Mouse (Mus musculus) CH12.LX (cell line): ENCODE measurements around the gene Arhgef12. TPM values are rescaled to one million over a fixed set of nuclear protein-coding genes. Genes with fewer than 3 reads are reported as not detected.
"Not testable (repeated sequence)": the region's sequence is repeated elsewhere in the genome, so short reads cannot be mapped to it uniquely, and the experiment has no call there.

Experiments used
- DNase-seq: peaks from one replicate; pipeline ENCODE4 v3.0.0-alpha.2; 2013; ENCODE audit errors: extremely low read depth
- H3K27ac ChIP-seq: 2 replicates; pipeline ENCODE4 v1.5.1; 2012; ENCODE audit warnings: low read depth, mild to moderate bottlenecking, control low read depth, moderate library complexity; ENCODE audit not compliant: insufficient read depth
- H3K27me3 ChIP-seq: replicated peaks from 2 replicates; pipeline ENCODE3; 2012; ENCODE audit warnings: inconsistent platforms
- H3K36me3 ChIP-seq, 2 experiments: replicated peaks in 1 of 2; 2 replicates each; pipeline versions ENCODE3 to v1.6.1; 2012; ENCODE audit warnings: inconsistent platforms in 1 of 2, low read length in 1 of 2, mild to moderate bottlenecking in 1 of 2, mixed read lengths in 1 of 2, moderate library complexity in 1 of 2; ENCODE audit not compliant: control insufficient read depth in 1 of 2, insufficient read depth in 1 of 2
- H3K4me1 ChIP-seq, 2 experiments: 2 replicates each; pipeline ENCODE4 v1.6.1; 2012; ENCODE audit warnings: inconsistent platforms in 1 of 2, moderate library complexity in 1 of 2; ENCODE audit not compliant: insufficient read depth in 2 of 2, control insufficient read depth in 1 of 2
- H3K4me2 ChIP-seq: 2 replicates; pipeline ENCODE4 v1.6.1; 2012; ENCODE audit warnings: low read depth, mild to moderate bottlenecking, control low read depth; ENCODE audit not compliant: poor library complexity, insufficient read depth, severe bottlenecking
- H3K4me3 ChIP-seq, 3 experiments: fragments of 150-350 bp in 1 of 3; sonication (generic) in 1 of 3; replicated peaks in 1 of 3; 2 replicates each; pipeline versions ENCODE3 to v1.5.1; 2011 to 2012; ENCODE audit warnings: low read depth in 2 of 3, low read length in 2 of 3, mild to moderate bottlenecking in 2 of 3, moderate library complexity in 2 of 3, control low read depth in 1 of 3, improper control_type of control experiment in 1 of 3, inconsistent platforms in 1 of 3, mixed read lengths in 1 of 3; ENCODE audit not compliant: poor library complexity in 1 of 3
- H3K79me2 ChIP-seq: replicated peaks from 2 replicates; pipeline ENCODE4 v1.6.1; 2012; ENCODE audit warnings: mild to moderate bottlenecking, moderate library complexity; ENCODE audit not compliant: control insufficient read depth, poor library complexity, insufficient read depth, severe bottlenecking; ENCODE audit errors: extremely low read depth
- H3K9ac ChIP-seq: 2 replicates; pipeline ENCODE4 v1.6.1; 2012; ENCODE audit warnings: low read depth, mild to moderate bottlenecking, control low read depth, moderate library complexity; ENCODE audit not compliant: insufficient read depth
- H3K9me3 ChIP-seq: replicated peaks from 2 replicates; pipeline ENCODE3; 2012; ENCODE audit warnings: low read length, inconsistent platforms, mixed read lengths
- CHD2 ChIP-seq: IDR thresholded peaks from 2 replicates; pipeline ENCODE4 v1.6.1; 2011; ENCODE audit warnings: low read length, improper control_type of control experiment
- CTCF ChIP-seq, 2 experiments: IDR thresholded peaks in 1 of 2; conservative IDR thresholded peaks in 1 of 2; 2 replicates each; pipeline ENCODE4 v1.5.1; 2011 to 2012; ENCODE audit warnings: low read depth in 2 of 2, low read length in 2 of 2, improper control_type of control experiment in 1 of 2, inconsistent platforms in 1 of 2, mild to moderate bottlenecking in 1 of 2, moderate library complexity in 1 of 2
- E2F4 ChIP-seq: IDR thresholded peaks from 2 replicates; pipeline ENCODE4 v1.6.1; 2011; ENCODE audit warnings: low read depth, low read length, improper control_type of control experiment; ENCODE audit not compliant: insufficient replicate concordance
- ELF1 ChIP-seq: IDR thresholded peaks from 2 replicates; pipeline ENCODE4 v1.6.1; 2014; ENCODE audit warnings: low read depth, mild to moderate bottlenecking, inconsistent platforms, low read length, improper control_type of control experiment
- GABPA ChIP-seq: IDR thresholded peaks from 2 replicates; pipeline ENCODE4 v1.6.1; 2012; ENCODE audit warnings: low read depth, low read length, improper control_type of control experiment, inconsistent platforms; ENCODE audit not compliant: insufficient replicate concordance
- IRF4 ChIP-seq: IDR thresholded peaks from 2 replicates; pipeline ENCODE4 v1.6.1; 2014; ENCODE audit warnings: low read depth, mild to moderate bottlenecking, inconsistent platforms, low read length, improper control_type of control experiment
- MAX ChIP-seq: IDR thresholded peaks from 2 replicates; pipeline ENCODE4 v1.6.1; 2011; ENCODE audit warnings: low read length, improper control_type of control experiment
- MAZ ChIP-seq: IDR thresholded peaks from 2 replicates; pipeline ENCODE4 v1.6.1; 2012; ENCODE audit warnings: low read depth, mild to moderate bottlenecking, inconsistent platforms, low read length, improper control_type of control experiment, moderate library complexity
- MEF2A ChIP-seq: IDR thresholded peaks from 2 replicates; pipeline ENCODE4 v1.6.1; 2014; ENCODE audit warnings: low read depth, mild to moderate bottlenecking, inconsistent platforms, low read length, improper control_type of control experiment, borderline replicate concordance
- MXI1 ChIP-seq: IDR thresholded peaks from 2 replicates; pipeline ENCODE4 v1.6.1; 2011; ENCODE audit warnings: mild to moderate bottlenecking, low read depth, low read length, improper control_type of control experiment
- NRF1 ChIP-seq: IDR thresholded peaks from 2 replicates; pipeline ENCODE4 v1.6.1; 2014; ENCODE audit warnings: low read depth, mild to moderate bottlenecking, inconsistent platforms, low read length, improper control_type of control experiment, moderate library complexity
- PAX5 ChIP-seq: IDR thresholded peaks from 2 replicates; pipeline ENCODE4 v1.6.1; 2012; ENCODE audit warnings: low read length, inconsistent platforms, mixed read lengths
- POLR2A ChIP-seq: IDR thresholded peaks from 2 replicates; pipeline ENCODE4 v1.6.1; 2011; ENCODE audit warnings: low read depth, mild to moderate bottlenecking, improper control_type of control experiment, low read length
- RCOR1 ChIP-seq: conservative IDR thresholded peaks from 2 replicates; pipeline ENCODE4 v1.6.1; 2012; ENCODE audit warnings: low read depth, mild to moderate bottlenecking, inconsistent platforms, low read length, improper control_type of control experiment
- TCF12 ChIP-seq: IDR thresholded peaks from 2 replicates; pipeline ENCODE4 v1.6.1; 2014; ENCODE audit warnings: low read depth, mild to moderate bottlenecking, inconsistent platforms, low read length, improper control_type of control experiment
- UBTF ChIP-seq: IDR thresholded peaks from 2 replicates; pipeline ENCODE4 v1.6.1; 2012; ENCODE audit warnings: low read depth, mild to moderate bottlenecking, inconsistent platforms, low read length, improper control_type of control experiment, moderate library complexity
- dilution Hi-C: fragments of 300-500 bp; cut with MboI; formaldehyde crosslinking; loops from 2 replicates; pipeline ENCODE4 v1.14.3; 2020; ENCODE audit warnings: low sequenced_read_pairs; ENCODE audit not compliant: extremely low pct_unique_long_range_greater_than_20kb, extremely low pct_ligation_motif_present
- in situ Hi-C: fragments of 300-500 bp; cut with MboI; formaldehyde crosslinking; loops from 3 replicates; pipeline ENCODE4 v1.14.3; 2019; ENCODE audit warnings: low sequenced_read_pairs, low pct_ligation_motif_present, low pct_unique_long_range_greater_than_20kb, mixed read lengths
- polyA plus RNA-seq: library from polyadenylated mRNA; unstranded; fragments of >175 nt; gene quantifications from 2 replicates; pipeline ENCODE4 v1.2.1, GENCODE M21; 2012; ENCODE audit warnings: low read depth; ENCODE audit not compliant: insufficient read length
- total RNA-seq, 2 experiments: library from RNA; depleted of rRNA; stranded (reverse); fragments of 300-350 nt in 1 of 2; fragments of >200 nt in 1 of 2; gene quantifications; 2 replicates each; pipeline ENCODE4 v1.2.3; 2012 to 2014

Gene Arhgef12
- total and polyA plus RNA-seq, 3 experiments = 4.9 to 9.4 (median 8.7) TPM

DNA sequence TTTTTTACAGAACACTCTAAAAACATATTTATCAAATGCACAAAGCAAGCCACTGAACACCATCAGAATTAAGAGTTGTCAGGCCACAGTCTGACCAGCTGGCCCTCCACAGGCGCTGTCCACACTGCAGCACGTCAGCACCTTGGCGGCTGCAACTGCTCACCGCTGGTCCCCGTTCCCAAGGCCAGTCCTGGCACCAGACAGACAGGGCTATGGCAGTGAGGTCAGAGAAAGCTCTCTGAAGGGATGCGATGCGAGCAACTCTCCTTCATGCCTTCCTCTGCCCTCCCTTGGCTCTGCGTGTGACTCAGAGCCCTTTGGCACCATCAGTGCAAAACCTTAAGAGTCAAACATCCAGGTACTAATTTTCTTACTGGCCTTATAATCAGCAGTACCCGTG, 139.3 kb downstream of the Arhgef12 start:
- Histone ChIP-seq H3K27me3 (no peaks in the 10 kb centered on the region), H3K4me3 (no peak overlapping the region), H3K36me3 (peaks cover 39 to 54% of the 10 kb centered on the region in 2 experiments)

GRCm38 (mm10) chr9:42964809-42965208, 142.2 kb downstream of the Arhgef12 start:
- H3K27me3 ChIP-seq, H3K4me2 ChIP-seq, H3K79me2 ChIP-seq, in situ Hi-C loops, H3K27ac ChIP-seq, H3K4me3 ChIP-seq, dilution Hi-C loops, H3K9me3 ChIP-seq, H3K9ac ChIP-seq, DNase-seq, H3K4me1 ChIP-seq: not testable (repeated sequence)
- peaks cover 20 to 30% of the 10 kb centered on the region in 2 experiments for H3K36me3 ChIP-seq

More for the DNA sequence above, 139.3 kb downstream of the Arhgef12 start:
- DNase-seq = no peak
- Histone ChIP-seq H3K9ac (no peak overlapping the region), H3K79me2 (no peaks in the 10 kb centered on the region), H3K27ac (no peak overlapping the region), H3K4me1 (no peaks in the 10 kb centered on the region), H3K9me3 (no peaks in the 10 kb centered on the region), H3K4me2 (no peak overlapping the region)
- TF ChIP-seq MAZ (no peak), UBTF (no peak), TCF12 (no peak), CTCF (conservative IDR thresholded peaks at IDR 0.05 in 1 of 2, IDR thresholded peaks at IDR 0.05 in 1 of 2; ENCODE audit: low read depth in 2 of 2, low read length in 2 of 2) (no peak), NRF1 (no peak), MAX (no peak), GABPA (no peak), E2F4 (no peak), ELF1 (no peak), CHD2 (no peak), MEF2A (no peak), IRF4 (no peak), PAX5 (no peak), MXI1 (no peak), POLR2A (no peak), RCOR1 (no peak)
- dilution Hi-C loops = no loop called here
- in situ Hi-C loops = no loop called here
